Mouse (Mus musculus) layer of hippocampus, adult 8-10 months (tissue): ENCODE results near the gene Mbd5. TPM values are rescaled to one million over a fixed set of nuclear protein-coding genes. Genes with fewer than 3 reads are reported as not detected.
"Not testable (repeated sequence)": the region's sequence is repeated elsewhere in the genome, so short reads cannot be mapped to it uniquely, and the experiment has no call there.

Experiments
- DNase-seq, 2 experiments: peaks; one replicate each; pipeline ENCODE4 v3.0.0; 2022; ENCODE audit warnings: low spot score in 2 of 2
- total RNA-seq, 4 experiments: library from RNA; stranded (reverse); gene quantifications; 2 replicates each; pipeline ENCODE4 v1.2.4; 2022

Gene Mbd5
- total RNA-seq, 4 experiments from 2014 or later: 111 to 156 (median 133) TPM

GRCm38 (mm10) chr2:49160232-49160947 lies 211.1 kb downstream of the Mbd5 start:
- DNase-seq: no peak

DNA sequence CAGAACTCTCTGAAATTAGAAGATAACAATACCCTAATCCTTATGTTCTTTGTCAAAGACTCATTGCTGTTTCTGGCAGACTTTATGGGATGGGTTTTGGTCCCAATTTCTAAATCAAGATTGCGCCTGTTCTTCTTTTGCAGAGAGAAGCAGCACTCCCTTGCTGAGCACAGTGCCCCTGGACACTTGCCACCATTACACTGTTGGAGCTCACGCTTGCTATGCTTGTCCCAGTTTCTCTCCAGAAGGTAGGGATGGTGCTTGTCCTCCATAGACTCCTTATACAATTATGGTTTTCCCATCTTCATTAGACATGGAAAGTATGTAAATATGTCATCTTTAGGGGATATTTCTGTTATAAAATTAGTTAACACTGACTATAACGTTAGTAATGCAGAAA lies 220.5 kb downstream of the Mbd5 start:
- DNase-seq: no peak

- DNase-seq: no peak
Observed at GRCm38 (mm10) chr2:49177015-49177414, 227.7 kb downstream of the Mbd5 start.

DNA sequence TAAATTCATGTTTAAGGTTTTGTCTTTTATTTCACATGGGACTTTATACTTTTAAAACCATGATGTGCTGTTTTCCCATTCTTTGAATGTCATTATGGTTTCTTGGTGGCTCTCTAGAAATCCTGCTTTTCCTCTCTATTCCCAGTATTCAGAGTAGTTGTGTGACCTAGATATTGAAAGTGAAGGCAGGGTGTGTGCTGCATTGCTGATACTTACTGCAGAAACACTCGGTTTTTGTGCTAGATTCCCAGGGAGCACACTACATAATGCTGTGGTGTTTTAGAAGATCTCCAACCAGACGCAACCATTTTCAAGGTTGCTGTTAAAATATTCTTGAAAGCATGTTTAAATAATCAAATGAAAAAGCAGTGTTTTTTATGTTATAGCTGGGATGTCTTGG lies 241.7 kb downstream of the Mbd5 start:
- no peak for DNase-seq

- DNase-seq: no peak
Observed at GRCm38 (mm10) chr2:49191695-49192094, 242.4 kb downstream of the Mbd5 start.

DNA sequence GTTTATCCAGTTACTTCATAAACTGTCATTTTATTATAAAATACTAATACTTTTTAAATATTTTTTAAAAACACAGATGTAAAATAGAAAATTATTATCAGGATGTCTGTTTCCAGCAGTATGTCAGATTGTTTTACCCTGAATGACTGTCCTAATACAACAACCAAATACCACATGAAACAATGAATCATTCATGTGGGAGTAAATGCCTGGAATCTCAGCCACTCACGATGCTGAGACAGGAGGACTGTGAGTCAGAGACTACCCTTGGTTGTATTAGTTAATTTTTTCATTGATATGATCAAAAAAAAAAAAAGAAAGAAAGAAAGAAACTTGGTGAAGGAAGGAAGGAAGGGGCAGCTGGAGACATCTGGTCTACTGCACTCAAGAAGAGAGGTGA lies 254.8 kb downstream of the Mbd5 start:
- DNase-seq: no peak

GRCm38 (mm10) chr2:49205692-49206091 lies 256.4 kb downstream of the Mbd5 start:
- DNase-seq: not testable (repeated sequence)

GRCm38 (mm10) chr2:49209349-49209748 lies 260.0 kb downstream of the Mbd5 start:
- no peak for DNase-seq

DNA sequence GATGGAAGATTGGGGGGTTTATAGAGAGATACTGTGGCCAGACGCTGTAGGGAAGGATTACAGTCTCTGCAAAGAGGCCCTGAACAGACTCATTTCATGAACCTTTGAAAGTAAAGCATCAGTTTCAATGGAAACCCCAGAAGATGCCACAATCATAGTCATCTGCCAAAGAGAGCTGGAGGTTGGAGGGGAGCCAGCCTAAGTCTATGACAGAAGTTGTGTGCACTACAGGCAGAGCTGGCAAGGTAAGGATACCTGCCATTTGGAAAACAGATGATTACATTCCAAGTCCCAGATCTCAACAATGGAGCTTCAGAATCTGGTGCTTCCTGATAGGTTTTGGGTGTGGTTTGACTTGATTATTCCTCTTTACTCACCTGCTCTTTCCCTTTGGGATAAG lies 261.1 kb downstream of the Mbd5 start:
- DNase-seq: no peak

DNA sequence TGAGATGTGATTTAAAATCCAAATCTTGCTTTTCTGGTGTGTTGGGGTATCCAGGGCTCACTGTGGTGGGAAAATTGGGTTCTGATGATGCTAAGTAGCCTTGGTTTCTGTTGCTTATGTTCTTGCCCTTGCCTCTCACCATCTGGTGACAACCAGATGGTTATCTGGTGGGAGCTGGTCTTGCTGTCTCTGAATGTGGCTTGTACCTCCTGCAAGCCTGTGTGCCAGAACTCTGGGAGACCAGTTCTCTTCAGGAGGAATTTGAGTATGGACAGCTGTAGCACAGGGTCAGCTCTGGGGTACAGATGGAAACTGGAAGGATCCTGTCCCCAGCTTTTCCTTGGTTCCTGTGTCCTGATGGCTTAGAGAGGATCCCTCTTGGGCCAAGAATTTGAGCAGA lies 280.4 kb downstream of the Mbd5 start:
- no peak for DNase-seq

DNA sequence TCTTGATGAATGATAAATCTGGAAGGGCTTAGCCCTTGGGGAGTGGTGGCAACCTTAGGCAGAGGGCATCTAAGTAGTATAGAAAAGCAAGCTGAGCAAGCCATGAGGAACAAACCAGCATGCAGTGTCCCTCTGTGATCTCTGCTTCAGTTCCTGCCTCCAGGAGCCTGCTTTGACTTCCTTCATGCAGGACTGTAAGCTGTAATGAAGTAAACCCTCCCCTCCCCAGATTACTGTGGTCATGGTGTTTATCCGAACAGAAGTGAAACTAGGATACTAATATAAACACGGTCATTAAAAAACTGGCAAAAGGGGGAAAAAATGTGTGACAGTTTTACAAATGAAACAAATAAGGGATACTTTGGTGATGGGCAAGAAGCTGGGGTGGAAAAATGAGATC lies 284.8 kb downstream of the Mbd5 start:
- DNase-seq: no peak

DNA sequence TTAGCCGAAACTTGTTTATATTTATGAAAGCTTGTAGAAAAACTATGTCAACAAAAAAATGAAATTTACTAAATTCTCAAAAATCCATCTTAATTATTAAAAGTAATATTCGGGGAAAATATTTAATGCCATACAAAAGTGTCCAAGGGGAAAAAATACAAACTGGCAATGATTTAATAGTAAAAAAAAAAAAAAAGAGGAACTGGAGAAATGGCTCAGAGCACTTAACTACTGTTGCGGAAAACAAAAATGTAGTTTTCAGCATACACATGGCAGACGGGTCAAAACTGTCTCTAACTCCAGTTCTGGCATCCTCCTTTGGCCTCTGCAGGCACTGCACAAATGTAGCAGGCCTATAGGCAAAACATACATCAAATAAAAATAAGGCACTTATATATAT lies 292.4 kb downstream of the Mbd5 start:
- DNase-seq: no peak

GRCm38 (mm10) chr2:49264092-49264491 lies 314.8 kb downstream of the Mbd5 start:
- DNase-seq: no peak

- DNase-seq: no peak
Observed at GRCm38 (mm10) chr2:49272295-49272967, 323.1 kb downstream of the Mbd5 start.

- DNase-seq: no peak
Observed at GRCm38 (mm10) chr2:49276017-49276722, 326.9 kb downstream of the Mbd5 start.

DNA sequence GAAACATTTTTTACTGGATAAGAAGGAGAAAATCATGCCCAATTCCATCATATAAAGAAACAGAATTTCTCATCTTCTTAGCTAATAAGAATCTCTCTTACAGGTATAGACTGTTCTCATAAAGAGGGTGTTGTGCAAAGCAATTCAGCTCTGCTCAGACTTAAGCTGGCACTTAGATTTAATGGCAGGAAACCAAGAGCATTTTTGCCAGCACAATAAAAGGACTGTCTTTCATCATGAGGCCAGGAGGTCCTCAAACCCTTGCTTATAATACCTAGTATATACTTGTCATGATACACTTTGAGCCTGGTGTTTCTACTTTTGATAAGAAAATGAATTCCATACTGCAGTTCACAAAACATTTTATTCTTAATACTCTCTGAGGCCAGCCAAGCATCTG lies 331.2 kb downstream of the Mbd5 start:
- no peak for DNase-seq

DNA sequence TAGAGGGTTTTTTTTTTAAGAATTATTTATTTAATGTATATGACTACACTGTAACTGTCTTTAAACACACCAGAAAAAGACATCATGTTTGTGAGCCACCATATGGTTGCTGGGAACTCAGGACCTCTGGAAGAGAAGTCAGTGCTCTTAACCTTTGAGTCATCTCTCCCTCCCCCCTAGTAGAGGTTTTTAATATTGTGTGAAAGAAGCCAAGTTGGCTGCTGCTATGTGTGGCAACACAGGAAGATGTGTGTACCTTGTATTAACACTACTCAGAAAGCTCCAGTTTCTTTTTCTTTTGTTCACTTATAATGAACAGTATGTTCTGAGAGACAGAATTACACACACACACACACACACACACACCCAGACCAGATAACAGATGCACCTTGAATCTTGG lies 334.3 kb downstream of the Mbd5 start:
- no peak for DNase-seq

GRCm38 (mm10) chr2:49286965-49287364 lies 337.7 kb downstream of the Mbd5 start:
- no peak for DNase-seq

DNA sequence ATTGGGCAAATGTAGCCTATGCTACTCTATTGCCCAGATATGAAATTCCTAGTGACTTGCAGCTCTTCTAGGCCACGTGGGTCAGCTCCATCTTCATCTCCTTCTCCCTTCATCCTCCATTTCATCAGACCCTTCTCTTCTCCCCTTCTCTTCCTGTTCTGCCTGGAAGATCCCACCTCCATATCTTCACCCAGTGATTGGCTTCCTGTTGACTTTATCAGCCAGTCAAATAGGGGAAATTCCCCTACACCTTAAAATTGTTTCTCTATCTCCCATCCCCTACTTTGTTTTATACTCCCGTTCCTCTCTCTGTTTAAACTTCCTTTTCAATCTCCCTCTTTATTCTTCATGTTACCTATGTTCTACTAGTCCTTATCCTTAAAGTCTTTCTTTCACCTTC lies 342.4 kb downstream of the Mbd5 start:
- no peak for DNase-seq

GRCm38 (mm10) chr2:49312629-49313447 lies 363.5 kb downstream of the Mbd5 start:
- DNase-seq: peak; percentile 69 to 87

- DNase-seq: no peak
Observed at GRCm38 (mm10) chr2:49333594-49333993, 384.3 kb downstream of the Mbd5 start.

DNA sequence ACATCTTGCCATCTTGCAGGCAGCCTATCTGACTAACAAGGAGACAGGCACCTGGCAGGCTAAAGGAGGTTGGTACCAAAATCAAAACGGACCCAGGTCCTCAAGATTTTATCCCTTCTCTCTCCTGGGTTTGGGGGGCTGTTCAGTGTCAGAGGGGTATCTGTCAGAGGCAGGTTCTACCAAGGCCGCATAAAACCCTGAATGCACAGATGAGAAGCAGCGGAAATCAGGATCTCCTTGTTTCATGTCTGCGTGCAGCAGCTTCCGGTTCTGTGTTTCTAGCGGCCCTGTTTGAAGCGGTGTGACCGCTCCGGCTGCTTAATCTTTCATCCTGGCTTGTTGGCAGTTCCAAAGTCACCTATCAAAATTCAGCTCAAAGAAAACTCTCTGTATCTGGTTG lies 386.0 kb downstream of the Mbd5 start:
- DNase-seq: no peak
